Mouse (Mus musculus): ENCODE measurements around the gene Rnps1. TPM values are rescaled to one million over a fixed set of nuclear protein-coding genes. Genes with fewer than 3 reads are reported as not detected.

The Rnps1 gene
- polyA plus RNA-seq (2016; fragmentation: Nextera tagmentation; extraction: Ambion mirVana), result 195 and 204 TPM in 2 replicates

GRCm38 (mm10) chr17:24414230-24414976 lies at the start of gene Rnps1:
TSS of gene Rnps1 (plus strand) at chr17:24414565.
- H3K36me3 ChIP-seq, result peaks cover 70% of the 10 kb centered on the region
- H3K27me3 ChIP-seq (replicated peaks), result no peaks in the 10 kb centered on the region
- peak within 1 kb of the TSS; percentile 90 for H3K4me3 ChIP-seq
- WGBS (ENCODE audit: insufficient replicate concordance), result under 1% methylated on average over 64 of the region's 64 CpGs
- peak within 1 kb of the TSS; percentile 91 for H3K9ac ChIP-seq
- H3K9me3 ChIP-seq (replicated peaks), result no peaks in the 10 kb centered on the region
- ATAC-seq, result peak; percentile 88
- peaks cover 43% of the 10 kb centered on the region for H3K4me1 ChIP-seq
- peak within 1 kb of the TSS; percentile 93 for H3K27ac ChIP-seq
- peak within 1 kb of the TSS; percentile 82 for H3K4me2 ChIP-seq

- ATAC-seq, result no peak
- WGBS (ENCODE audit: insufficient replicate concordance), result 78% methylated on average over 13 of the region's 13 CpGs
- H3K9me3 ChIP-seq (replicated peaks), result no peaks in the 10 kb centered on the region
- H3K4me3 ChIP-seq, result no peak overlapping the region
- H3K9ac ChIP-seq, result no peak overlapping the region
- peaks cover 92% of the 10 kb centered on the region for H3K36me3 ChIP-seq
- no peak overlapping the region for H3K27ac ChIP-seq
- no peak overlapping the region for H3K4me2 ChIP-seq
- H3K27me3 ChIP-seq (replicated peaks), result no peaks in the 10 kb centered on the region
- peaks cover 18% of the 10 kb centered on the region for H3K4me1 ChIP-seq
Observed at GRCm38 (mm10) chr17:24365863-24366262, 48.5 kb upstream of the Rnps1 start.

DNA sequence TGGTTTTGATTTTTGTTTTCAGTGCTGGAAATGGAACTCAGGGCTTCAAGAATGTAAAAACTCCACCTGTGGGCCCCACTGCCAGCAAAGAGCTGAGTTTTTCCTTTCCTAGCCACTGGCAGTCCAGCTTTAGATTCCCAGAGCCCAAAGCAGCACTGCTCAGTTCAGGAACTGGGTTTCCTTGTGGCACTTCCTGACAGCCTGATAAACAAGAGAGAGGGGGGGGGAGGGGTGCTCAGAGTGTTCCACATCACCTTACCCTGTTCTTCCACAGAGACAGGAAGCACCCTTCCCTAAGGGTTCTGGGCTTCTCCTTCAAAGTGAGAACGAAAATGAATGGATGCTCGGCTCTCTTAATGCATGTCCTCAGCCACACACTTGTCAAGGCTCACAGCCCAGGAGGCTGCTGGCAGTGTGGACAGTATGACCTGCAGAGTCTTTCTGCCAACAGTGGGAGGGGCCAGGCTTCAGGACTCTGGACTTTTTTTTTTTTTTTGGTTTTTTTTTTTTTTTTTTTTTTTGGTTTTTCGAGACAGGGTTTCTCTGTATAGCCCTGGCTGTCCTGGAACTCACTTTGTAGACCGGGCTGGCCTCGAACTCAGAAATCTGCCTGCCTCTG lies 39.2 kb upstream of the Rnps1 start:
- Histone ChIP-seq H3K27ac (0 out of 2 replicates have a peak overlapping the region, but pooled peaks have one; percentile 19), H3K36me3 (peaks cover 98% of the 10 kb centered on the region)

GRCm38 (mm10) chr17:24375886-24376285 lies 38.5 kb upstream of the Rnps1 start:
- Histone ChIP-seq H3K9me3 (replicated peaks) (no peaks in the 10 kb centered on the region), H3K27ac (no peak overlapping the region), H3K9ac (peak overlapping the region; percentile 33; the same call in 1 of the 2 replicates), H3K36me3 (peaks cover 97% of the 10 kb centered on the region), H3K4me3 (no peak overlapping the region), H3K4me2 (no peak overlapping the region), H3K4me1 (peaks cover 37% of the 10 kb centered on the region), H3K27me3 (replicated peaks) (no peaks in the 10 kb centered on the region)
- WGBS (ENCODE audit: insufficient replicate concordance), result 63% methylated on average over 6 of the region's 6 CpGs
- peak; percentile 67 for ATAC-seq

More for the DNA sequence above, 39.2 kb upstream of the Rnps1 start:
- H3K4me1 ChIP-seq, result peaks cover 37% of the 10 kb centered on the region
- WGBS (ENCODE audit: insufficient replicate concordance), result 70% methylated on average over 4 of the region's 5 CpGs
- H3K4me3 ChIP-seq, result no peak overlapping the region
- H3K27me3 ChIP-seq (replicated peaks), result no peaks in the 10 kb centered on the region
- H3K9me3 ChIP-seq (replicated peaks), result no peaks in the 10 kb centered on the region
- H3K4me2 ChIP-seq, result no peak overlapping the region
- no peak overlapping the region for H3K9ac ChIP-seq
- 0 out of 2 replicates have a peak, but pooled peaks have one; percentile 33 for ATAC-seq

DNA sequence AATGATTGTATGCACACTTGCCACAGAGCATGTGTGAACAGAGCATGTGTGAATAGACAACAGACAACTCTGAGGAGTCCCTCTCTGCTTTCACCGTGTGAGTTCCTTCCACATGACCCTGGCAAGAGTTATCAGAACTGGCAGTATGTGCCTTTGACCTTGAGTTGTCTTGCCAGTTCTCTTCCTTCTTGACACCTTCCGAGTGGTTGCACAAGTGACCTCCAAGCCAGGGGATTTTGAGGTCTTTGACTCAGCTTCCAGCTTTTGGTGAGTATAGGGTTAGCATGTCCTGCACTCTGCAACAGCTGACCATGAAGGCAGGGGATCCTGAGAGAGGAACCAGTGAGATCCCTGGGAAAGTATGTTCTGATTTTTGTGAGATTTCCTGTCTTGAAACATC lies 35.9 kb upstream of the Rnps1 start:
- no peak for ATAC-seq
- 69% methylated on average over 2 of the region's 2 CpGs for WGBS (ENCODE audit: insufficient replicate concordance)
- no peak overlapping the region for H3K4me2 ChIP-seq

GRCm38 (mm10) chr17:24383789-24384188 lies 30.6 kb upstream of the Rnps1 start:
- WGBS (ENCODE audit: insufficient replicate concordance), result 86% methylated on average over 8 of the region's 8 CpGs
- Histone ChIP-seq H3K4me1 (no peaks in the 10 kb centered on the region), H3K4me3 (no peak overlapping the region), H3K9me3 (replicated peaks) (no peaks in the 10 kb centered on the region), H3K36me3 (peaks cover 97% of the 10 kb centered on the region), H3K9ac (no peak overlapping the region), H3K27me3 (replicated peaks) (no peaks in the 10 kb centered on the region), H3K4me2 (no peak overlapping the region), H3K27ac (no peak overlapping the region)
- ATAC-seq, result no peak

More for the DNA sequence above, 35.9 kb upstream of the Rnps1 start:
- Histone ChIP-seq H3K36me3 (peaks cover 96% of the 10 kb centered on the region), H3K27me3 (replicated peaks) (no peaks in the 10 kb centered on the region), H3K27ac (no peak overlapping the region), H3K9ac (no peak overlapping the region), H3K9me3 (replicated peaks) (no peaks in the 10 kb centered on the region), H3K4me1 (peaks cover 32% of the 10 kb centered on the region), H3K4me3 (no peak overlapping the region)

DNA sequence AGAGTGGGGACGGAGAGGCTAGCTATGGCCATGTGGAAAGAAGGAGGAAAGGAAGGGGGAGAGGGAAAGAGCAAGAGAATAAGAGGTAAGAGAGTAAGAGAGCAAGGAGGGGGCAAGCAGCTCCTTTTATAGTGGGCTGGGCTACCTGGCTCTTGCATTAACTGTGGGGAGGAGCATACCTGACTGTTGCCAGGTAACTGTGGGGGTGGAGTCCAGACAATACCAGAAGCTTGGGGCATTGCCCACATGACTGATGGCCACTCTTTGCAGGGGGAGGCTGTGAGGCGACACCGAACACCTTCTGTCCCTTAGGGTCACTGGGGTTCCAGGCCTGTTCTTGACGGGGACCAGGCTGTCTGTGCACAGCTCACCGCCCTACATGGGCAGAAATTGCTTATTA lies 25.7 kb upstream of the Rnps1 start:
- WGBS (ENCODE audit: insufficient replicate concordance), result 91% methylated on average over 5 of the region's 5 CpGs
- Histone ChIP-seq H3K9ac (no peak overlapping the region), H3K36me3 (peaks cover 96% of the 10 kb centered on the region), H3K27ac (no peak overlapping the region), H3K4me3 (no peak overlapping the region), H3K4me2 (no peak overlapping the region), H3K27me3 (replicated peaks) (no peaks in the 10 kb centered on the region), H3K4me1 (no peaks in the 10 kb centered on the region), H3K9me3 (replicated peaks) (no peaks in the 10 kb centered on the region)
- no peak for ATAC-seq

GRCm38 (mm10) chr17:24389865-24390264 lies 24.5 kb upstream of the Rnps1 start:
- no peaks in the 10 kb centered on the region for H3K27me3 ChIP-seq (replicated peaks)
- no peak overlapping the region for H3K4me2 ChIP-seq
- no peaks in the 10 kb centered on the region for H3K4me1 ChIP-seq
- no peak overlapping the region for H3K27ac ChIP-seq
- ATAC-seq, result no peak
- H3K9ac ChIP-seq, result no peak overlapping the region
- no peak overlapping the region for H3K4me3 ChIP-seq
- no peaks in the 10 kb centered on the region for H3K9me3 ChIP-seq (replicated peaks)
- H3K36me3 ChIP-seq, result peaks cover 92% of the 10 kb centered on the region
- 7% methylated on average over 2 of the region's 2 CpGs for WGBS (ENCODE audit: insufficient replicate concordance)

DNA sequence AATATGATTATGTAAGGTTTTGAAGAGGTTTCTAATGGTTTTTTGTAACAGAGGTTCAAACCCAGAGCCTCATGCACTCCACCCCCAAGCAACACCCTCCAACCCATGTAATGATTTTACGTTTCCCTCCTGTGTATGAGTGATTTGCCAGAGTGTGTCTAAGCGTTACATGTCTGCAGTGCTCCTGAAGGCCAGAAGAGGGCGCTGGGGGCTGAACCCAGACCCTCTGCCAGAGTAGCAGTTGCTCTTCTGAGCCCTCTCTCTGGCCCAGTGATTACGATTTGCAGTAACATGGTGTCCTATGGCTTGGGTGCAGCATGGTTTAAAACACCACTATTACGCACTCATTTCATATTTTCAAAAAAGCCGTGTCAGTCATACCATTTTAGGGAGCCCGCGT lies 23.2 kb upstream of the Rnps1 start:
- H3K27ac ChIP-seq, result no peak overlapping the region
- H3K36me3 ChIP-seq, result peaks cover 92% of the 10 kb centered on the region
- no peak overlapping the region for H3K9ac ChIP-seq
- H3K4me2 ChIP-seq, result no peak overlapping the region
- H3K4me3 ChIP-seq, result no peak overlapping the region
- 70% methylated on average over 8 of the region's 8 CpGs for WGBS (ENCODE audit: insufficient replicate concordance)
- no peaks in the 10 kb centered on the region for H3K27me3 ChIP-seq (replicated peaks)
- H3K9me3 ChIP-seq (replicated peaks), result no peaks in the 10 kb centered on the region
- no peaks in the 10 kb centered on the region for H3K4me1 ChIP-seq
- ATAC-seq, result no peak

- Histone ChIP-seq H3K4me2 (no peak overlapping the region), H3K36me3 (peaks cover 91% of the 10 kb centered on the region), H3K9ac (no peak overlapping the region), H3K9me3 (replicated peaks) (no peaks in the 10 kb centered on the region), H3K4me1 (no peaks in the 10 kb centered on the region), H3K4me3 (no peak overlapping the region), H3K27ac (no peak overlapping the region), H3K27me3 (replicated peaks) (no peaks in the 10 kb centered on the region)
- ATAC-seq, result no peak
- 67% methylated on average over 4 of the region's 4 CpGs for WGBS (ENCODE audit: insufficient replicate concordance)
Observed at GRCm38 (mm10) chr17:24393527-24393926, 20.8 kb upstream of the Rnps1 start.

DNA sequence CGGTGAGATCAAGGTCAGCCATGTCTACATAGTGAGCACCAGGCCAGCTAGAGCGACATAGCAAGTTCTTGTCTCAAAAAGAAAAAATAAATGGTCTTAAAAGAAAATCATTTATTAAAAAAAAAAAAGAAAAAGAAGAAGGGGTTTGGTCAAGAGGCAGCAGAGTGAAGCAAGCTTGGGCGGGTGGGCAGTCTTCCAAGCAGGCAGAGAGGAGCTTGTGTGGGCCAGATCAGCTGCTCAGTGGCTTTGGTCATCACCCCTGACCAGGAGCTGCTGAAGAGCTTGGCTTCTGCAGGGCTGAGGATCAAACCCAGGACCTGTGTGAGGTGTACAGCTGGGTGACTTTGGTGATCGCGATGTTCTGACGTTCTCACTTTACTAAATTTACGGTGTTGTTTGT lies 19.9 kb upstream of the Rnps1 start:
- WGBS (ENCODE audit: insufficient replicate concordance), result 82% methylated on average over 7 of the region's 7 CpGs
- Histone ChIP-seq H3K9me3 (replicated peaks) (no peaks in the 10 kb centered on the region), H3K9ac (no peak overlapping the region), H3K4me1 (no peaks in the 10 kb centered on the region), H3K27ac (no peak overlapping the region), H3K27me3 (replicated peaks) (no peaks in the 10 kb centered on the region), H3K4me3 (no peak overlapping the region), H3K36me3 (peaks cover 91% of the 10 kb centered on the region), H3K4me2 (no peak overlapping the region)
- no peak for ATAC-seq

DNA sequence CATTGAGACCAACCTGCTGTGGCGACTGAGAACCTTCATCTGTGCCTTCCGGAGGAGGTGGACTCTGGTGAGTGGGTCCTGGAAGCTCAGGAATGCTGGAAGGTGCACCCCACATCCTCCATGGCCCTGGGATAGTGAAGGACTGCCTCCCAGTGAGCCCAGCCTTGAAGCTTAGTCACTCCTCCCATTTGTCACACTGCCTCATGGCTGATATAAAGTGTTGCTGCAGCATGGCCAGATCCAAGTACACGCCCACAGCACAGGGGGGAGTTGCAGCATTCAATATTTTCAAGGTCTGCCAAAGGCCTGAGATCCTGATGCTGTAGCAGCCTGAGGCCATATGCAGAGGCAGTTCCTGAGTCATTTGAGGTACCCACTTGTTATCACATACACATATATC lies 12.0 kb upstream of the Rnps1 start:
- H3K36me3 ChIP-seq, result peaks cover 96% of the 10 kb centered on the region
- no peak for ATAC-seq
- no peaks in the 10 kb centered on the region for H3K27me3 ChIP-seq (replicated peaks)
- H3K9me3 ChIP-seq (replicated peaks), result no peaks in the 10 kb centered on the region
- no peak overlapping the region for H3K4me2 ChIP-seq
- H3K27ac ChIP-seq, result no peak overlapping the region
- WGBS (ENCODE audit: insufficient replicate concordance), result 81% methylated on average over 3 of the region's 3 CpGs
- no peak overlapping the region for H3K4me3 ChIP-seq
- H3K9ac ChIP-seq, result no peak overlapping the region
- H3K4me1 ChIP-seq, result no peaks in the 10 kb centered on the region

Data from liver, embryonic 12.5 days (tissue).